Mouse (Mus musculus): ENCODE results near the gene Osbpl11. TPM values are rescaled to one million over a fixed set of nuclear protein-coding genes. Genes with fewer than 3 reads are reported as not detected.

Gene Osbpl11
- polyA plus RNA-seq, 1 experiment from 2014 or later, result 11.7 TPM

DNA sequence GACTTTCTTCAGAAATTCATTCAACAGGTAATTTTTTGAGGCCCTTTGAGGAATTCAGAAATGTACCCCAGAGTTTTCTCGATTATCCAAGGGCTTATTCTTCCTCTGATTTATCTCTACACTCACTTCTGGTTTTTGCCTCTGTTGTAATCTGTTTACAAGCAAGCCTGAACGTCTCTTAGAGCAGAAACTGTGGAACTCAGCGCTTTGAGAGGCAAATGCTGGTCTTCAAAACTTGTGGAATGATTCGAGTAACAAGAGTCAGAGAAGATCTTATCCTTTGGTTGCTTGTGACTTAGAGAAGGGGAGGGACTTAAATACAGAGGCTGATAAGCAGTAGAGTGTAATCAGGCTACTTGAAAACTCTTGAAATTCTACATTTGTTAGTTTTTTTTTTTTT, 1.3 kb downstream of the Osbpl11 start:
- Histone ChIP-seq H3K4me3 (ENCODE audit: low read length) (peak overlapping the region; percentile 63), H3K36me3 (ENCODE audit: control insufficient read depth, insufficient read depth, low read length) (no peaks in the 10 kb centered on the region), H3K4me2 (ENCODE audit: low read length) (peak overlapping the region; percentile 99), H3K9me3 (ENCODE audit: control insufficient read depth, low read length) (no peaks in the 10 kb centered on the region), H3K9ac (ENCODE audit: low read depth, low read length) (peak overlapping the region; percentile 92), H3K4me1 (ENCODE audit: control insufficient read depth, insufficient read depth, low read depth, low read length) (peaks cover 24% of the 10 kb centered on the region), H3K27me3 (replicated peaks; ENCODE audit: control insufficient read depth, insufficient read depth, low read length) (no peaks in the 10 kb centered on the region), H3K27ac (ENCODE audit: low read depth, low read length) (no peak overlapping the region)
- WGBS, result 22% methylated on average over 4 of the region's 4 CpGs
- no peak for ATAC-seq

- no peak for ATAC-seq
- 42% methylated on average over 3 of the region's 3 CpGs for WGBS
These were observed 3.2 kb downstream of the Osbpl11 start for GRCm38 (mm10) chr16:33188076-33188475.

DNA sequence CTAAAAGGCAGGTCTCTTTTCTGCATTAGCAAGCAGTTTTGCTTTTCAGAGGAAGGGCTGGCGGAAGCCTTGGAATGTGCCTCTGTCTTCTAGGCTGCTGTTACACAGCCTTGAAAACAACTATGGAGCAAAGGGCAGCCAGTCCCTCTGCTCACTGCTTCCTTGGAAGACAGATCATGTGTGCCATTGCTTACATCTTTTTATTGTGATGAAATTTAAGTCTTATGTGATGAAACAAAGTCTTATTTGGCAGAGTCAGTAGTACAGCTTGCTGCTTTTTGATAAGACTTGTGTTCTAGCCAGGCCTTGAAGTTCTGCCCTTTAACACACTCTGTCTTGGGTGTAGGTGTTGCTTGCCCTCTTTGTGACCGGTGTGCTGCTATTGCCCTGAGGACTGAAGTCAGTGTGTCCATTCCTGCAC, 6.8 kb downstream of the Osbpl11 start:
- H3K27ac ChIP-seq (ENCODE audit: low read depth, low read length), result no peak overlapping the region
- H3K4me2 ChIP-seq (ENCODE audit: low read length), result no peak overlapping the region
- H3K27me3 ChIP-seq (replicated peaks; ENCODE audit: control insufficient read depth, insufficient read depth, low read length), result no peaks in the 10 kb centered on the region
- H3K9me3 ChIP-seq (ENCODE audit: control insufficient read depth, low read length), result no peaks in the 10 kb centered on the region
- H3K36me3 ChIP-seq (ENCODE audit: control insufficient read depth, insufficient read depth, low read length), result 0 out of 2 replicates have a peak, but pooled peaks cover 2% of the 10 kb centered on the region
- H3K4me1 ChIP-seq (ENCODE audit: control insufficient read depth, insufficient read depth, low read depth, low read length), result peaks cover 21% of the 10 kb centered on the region
- no peak overlapping the region for H3K9ac ChIP-seq (ENCODE audit: low read depth, low read length)
- H3K4me3 ChIP-seq (ENCODE audit: low read length), result no peak overlapping the region
- ATAC-seq, result no peak
- 82% methylated on average over 2 of the region's 2 CpGs for WGBS

More at GRCm38 (mm10) chr16:33188076-33188475, 3.2 kb downstream of the Osbpl11 start:
- H3K9ac ChIP-seq (ENCODE audit: low read depth, low read length), result no peak overlapping the region
- H3K4me1 ChIP-seq (ENCODE audit: control insufficient read depth, insufficient read depth, low read depth, low read length), result peaks cover 27% of the 10 kb centered on the region
- H3K4me3 ChIP-seq (ENCODE audit: low read length), result no peak overlapping the region
- no peaks in the 10 kb centered on the region for H3K9me3 ChIP-seq (ENCODE audit: control insufficient read depth, low read length)
- 0 out of 2 replicates have a peak, but pooled peaks cover 2% of the 10 kb centered on the region for H3K36me3 ChIP-seq (ENCODE audit: control insufficient read depth, insufficient read depth, low read length)
- no peaks in the 10 kb centered on the region for H3K27me3 ChIP-seq (replicated peaks; ENCODE audit: control insufficient read depth, insufficient read depth, low read length)
- no peak overlapping the region for H3K4me2 ChIP-seq (ENCODE audit: low read length)
- no peak overlapping the region for H3K27ac ChIP-seq (ENCODE audit: low read depth, low read length)

- no peak for ATAC-seq
- H3K4me3 ChIP-seq (ENCODE audit: low read length), result no peak overlapping the region
- no peaks in the 10 kb centered on the region for H3K9me3 ChIP-seq (ENCODE audit: control insufficient read depth, low read length)
- WGBS, result 63% methylated on average over 2 of the region's 2 CpGs
- H3K27me3 ChIP-seq (replicated peaks; ENCODE audit: control insufficient read depth, insufficient read depth, low read length), result no peaks in the 10 kb centered on the region
- H3K36me3 ChIP-seq (ENCODE audit: control insufficient read depth, insufficient read depth, low read length), result 0 out of 2 replicates have a peak, but pooled peaks cover 2% of the 10 kb centered on the region
- no peak overlapping the region for H3K9ac ChIP-seq (ENCODE audit: low read depth, low read length)
- no peak overlapping the region for H3K4me2 ChIP-seq (ENCODE audit: low read length)
- no peak overlapping the region for H3K27ac ChIP-seq (ENCODE audit: low read depth, low read length)
- peaks cover 16% of the 10 kb centered on the region for H3K4me1 ChIP-seq (ENCODE audit: control insufficient read depth, insufficient read depth, low read depth, low read length)
These were observed 7.4 kb downstream of the Osbpl11 start for GRCm38 (mm10) chr16:33192280-33192679.

DNA sequence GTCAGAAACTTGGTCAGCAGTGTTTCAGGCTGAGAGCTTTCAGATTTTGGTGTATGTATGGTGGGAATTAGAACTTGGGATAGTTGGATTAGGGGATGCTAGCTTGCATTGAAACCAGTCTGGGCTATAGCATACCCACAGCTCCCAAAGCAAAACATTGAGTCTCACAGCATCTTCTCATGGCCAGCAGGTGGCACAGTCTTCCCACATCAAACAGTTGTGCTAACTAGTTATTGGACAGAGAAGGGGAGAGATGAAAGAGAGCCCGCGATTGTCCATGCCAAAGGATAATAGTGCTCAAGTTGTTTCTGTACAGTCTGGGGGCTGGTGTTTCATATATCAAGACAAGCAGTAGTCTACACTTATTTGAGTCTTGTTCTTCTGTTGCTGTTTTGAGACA, 8.8 kb downstream of the Osbpl11 start:
- 0 out of 2 replicates have a peak, but pooled peaks cover 2% of the 10 kb centered on the region for H3K36me3 ChIP-seq (ENCODE audit: control insufficient read depth, insufficient read depth, low read length)
- WGBS, result 23% methylated on average over 2 of the region's 2 CpGs
- no peak overlapping the region for H3K27ac ChIP-seq (ENCODE audit: low read depth, low read length)
- H3K27me3 ChIP-seq (replicated peaks; ENCODE audit: control insufficient read depth, insufficient read depth, low read length), result no peaks in the 10 kb centered on the region
- peak; percentile 54; the same call in 1 of the 2 replicates for ATAC-seq
- H3K4me3 ChIP-seq (ENCODE audit: low read length), result no peak overlapping the region
- peaks cover 8% of the 10 kb centered on the region for H3K4me1 ChIP-seq (ENCODE audit: control insufficient read depth, insufficient read depth, low read depth, low read length)
- no peak overlapping the region for H3K9ac ChIP-seq (ENCODE audit: low read depth, low read length)
- H3K4me2 ChIP-seq (ENCODE audit: low read length), result no peak overlapping the region
- no peaks in the 10 kb centered on the region for H3K9me3 ChIP-seq (ENCODE audit: control insufficient read depth, low read length)

GRCm38 (mm10) chr16:33195686-33196313, 10.9 kb downstream of the Osbpl11 start:
- H3K27ac ChIP-seq (ENCODE audit: low read depth, low read length), result no peak overlapping the region
- ATAC-seq, result 0 out of 2 replicates have a peak, but pooled peaks have one; percentile 30
- no peak overlapping the region for H3K4me3 ChIP-seq (ENCODE audit: low read length)
- 52% methylated on average over 4 of the region's 5 CpGs for whole genome bisulfite sequencing
- H3K9me3 ChIP-seq (ENCODE audit: control insufficient read depth, low read length), result no peaks in the 10 kb centered on the region
- no peak overlapping the region for H3K9ac ChIP-seq (ENCODE audit: low read depth, low read length)
- no peak overlapping the region for H3K4me2 ChIP-seq (ENCODE audit: low read length)
- peaks cover 5% of the 10 kb centered on the region for H3K4me1 ChIP-seq (ENCODE audit: control insufficient read depth, insufficient read depth, low read depth, low read length)
- H3K36me3 ChIP-seq (ENCODE audit: control insufficient read depth, insufficient read depth, low read length), result 0 out of 2 replicates have a peak, but pooled peaks cover 2% of the 10 kb centered on the region
- no peaks in the 10 kb centered on the region for H3K27me3 ChIP-seq (replicated peaks; ENCODE audit: control insufficient read depth, insufficient read depth, low read length)

DNA sequence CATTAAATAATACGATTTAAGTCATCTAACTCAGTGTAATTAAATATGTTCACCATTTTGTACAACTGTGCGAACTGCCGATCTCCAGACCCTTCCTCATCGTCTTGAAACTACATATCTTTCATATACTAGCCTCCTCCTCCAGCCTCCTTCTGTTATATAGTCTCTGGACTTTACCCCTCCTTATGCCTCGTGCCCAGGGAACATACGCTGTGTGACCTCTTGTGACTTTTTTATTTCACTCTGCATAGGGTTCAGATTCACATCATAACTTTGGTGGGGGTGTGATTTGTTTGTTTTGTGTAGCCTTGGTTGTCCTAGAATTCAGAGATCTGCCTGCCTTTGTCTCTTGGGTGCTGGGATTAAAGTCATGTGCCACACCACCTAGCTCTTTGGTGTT, 11.7 kb downstream of the Osbpl11 start:
- Histone ChIP-seq H3K4me3 (ENCODE audit: low read length) (no peak overlapping the region), H3K27ac (ENCODE audit: low read depth, low read length) (no peak overlapping the region), H3K4me2 (ENCODE audit: low read length) (no peak overlapping the region), H3K9me3 (ENCODE audit: control insufficient read depth, low read length) (no peaks in the 10 kb centered on the region), H3K27me3 (replicated peaks; ENCODE audit: control insufficient read depth, insufficient read depth, low read length) (no peaks in the 10 kb centered on the region), H3K4me1 (ENCODE audit: control insufficient read depth, insufficient read depth, low read depth, low read length) (peaks cover 5% of the 10 kb centered on the region), H3K9ac (ENCODE audit: low read depth, low read length) (no peak overlapping the region), H3K36me3 (ENCODE audit: control insufficient read depth, insufficient read depth, low read length) (no peaks in the 10 kb centered on the region; the same call in 1 of the 2 replicates)
- ATAC-seq, result no peak
- 92% methylated on average over 6 of the region's 6 CpGs for WGBS

GRCm38 (mm10) chr16:33200589-33200988, 15.7 kb downstream of the Osbpl11 start:
- H3K9me3 ChIP-seq (ENCODE audit: control insufficient read depth, low read length), result no peaks in the 10 kb centered on the region
- no peak for ATAC-seq
- no peaks in the 10 kb centered on the region for H3K27me3 ChIP-seq (replicated peaks; ENCODE audit: control insufficient read depth, insufficient read depth, low read length)
- no peak overlapping the region for H3K9ac ChIP-seq (ENCODE audit: low read depth, low read length)
- 92% methylated on average over 8 of the region's 8 CpGs for WGBS
- no peaks in the 10 kb centered on the region for H3K4me1 ChIP-seq (ENCODE audit: control insufficient read depth, insufficient read depth, low read depth, low read length)
- H3K4me3 ChIP-seq (ENCODE audit: low read length), result no peak overlapping the region
- no peaks in the 10 kb centered on the region; the same call in 1 of the 2 replicates for H3K36me3 ChIP-seq (ENCODE audit: control insufficient read depth, insufficient read depth, low read length)
- no peak overlapping the region for H3K27ac ChIP-seq (ENCODE audit: low read depth, low read length)
- no peak overlapping the region for H3K4me2 ChIP-seq (ENCODE audit: low read length)

- Histone ChIP-seq H3K27ac (ENCODE audit: low read depth, low read length) (no peak overlapping the region), H3K4me2 (ENCODE audit: low read length) (no peak overlapping the region), H3K4me1 (ENCODE audit: control insufficient read depth, insufficient read depth, low read depth, low read length) (no peaks in the 10 kb centered on the region), H3K36me3 (ENCODE audit: control insufficient read depth, insufficient read depth, low read length) (peaks cover 10% of the 10 kb centered on the region), H3K4me3 (ENCODE audit: low read length) (no peak overlapping the region), H3K9me3 (ENCODE audit: control insufficient read depth, low read length) (no peaks in the 10 kb centered on the region), H3K27me3 (replicated peaks; ENCODE audit: control insufficient read depth, insufficient read depth, low read length) (no peaks in the 10 kb centered on the region), H3K9ac (ENCODE audit: low read depth, low read length) (no peak overlapping the region)
- ATAC-seq, result no peak
- 90% methylated on average over 2 of the region's 2 CpGs for WGBS
These were observed 25.9 kb downstream of the Osbpl11 start for GRCm38 (mm10) chr16:33210812-33211211.

All from hindbrain, embryonic 16.5 days (tissue).